Mouse (Mus musculus) testis, postnatal 10 days (tissue): Measurements from ENCODE around the gene Selenot.
A peak's percentile ranks its signal among the peaks of the same experiment; 100 is the strongest.

Experiments used
- DNase-seq: peaks from one replicate; pipeline ENCODE4 v3.0.0; 2021; ENCODE audit warnings: low spot score

The Selenot gene

GRCm38 (mm10) chr3:58636406-58637295 lies 60.2 kb downstream of the Selenot start, which contains the start of gene Erich6:
Gene Erich6 (minus strand): TSS chr3:58637207.
- DNase-seq = peak; percentile 54
